Mouse (Mus musculus): ENCODE measurements at regions not wholly inside any gene's neighbourhood (a gene's known extent, or its start where the extent isn't known, plus 50 kb on each side); places are given as distances from the start of the nearest gene placed in this dataset.

DNA sequence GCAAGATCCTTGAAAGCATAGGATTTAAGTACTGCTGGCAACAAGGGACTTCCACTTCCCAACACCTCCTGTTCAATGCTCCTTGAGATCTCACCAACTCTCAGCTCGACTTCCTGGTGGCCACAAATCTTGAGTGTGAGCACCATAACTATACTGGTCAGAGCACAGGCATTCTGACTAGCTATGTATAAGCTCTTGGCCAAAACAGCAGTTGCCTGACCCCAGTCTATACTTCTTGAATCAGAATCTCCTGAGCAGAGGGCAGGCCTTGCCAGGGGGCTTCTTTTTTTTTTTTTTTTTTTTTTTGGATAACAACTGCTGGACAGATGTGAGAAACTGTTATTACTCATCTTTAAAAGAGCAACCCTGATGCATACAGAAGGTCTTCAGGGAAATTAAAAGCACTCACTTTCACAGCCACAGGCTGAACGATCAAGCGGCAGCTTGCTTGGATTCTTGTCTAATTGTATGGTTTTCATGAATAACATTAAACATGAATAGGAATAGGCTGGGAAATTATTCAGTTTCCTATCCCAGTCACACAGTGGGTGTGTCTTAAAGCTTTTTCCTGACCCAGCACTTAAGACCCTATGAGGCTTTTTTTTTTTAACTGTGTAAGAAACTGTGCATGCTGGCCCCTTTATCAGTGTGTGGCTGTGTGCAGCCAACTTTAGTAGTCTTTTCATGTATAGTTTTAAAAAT, 193.7 kb upstream of the Mpped2 start:
- 75% methylated on average over 3 of the region's 3 CpGs for WGBS (ENCODE audit: insufficient replicate concordance)
- Histone ChIP-seq H3K36me3 (ENCODE audit: control insufficient read depth, insufficient read depth, low read length) (no peaks in the 10 kb centered on the region), H3K9me3 (replicated peaks; ENCODE audit: control insufficient read depth, low read length) (no peaks in the 10 kb centered on the region), H3K4me2 (no peak overlapping the region), H3K27ac (ENCODE audit: low read depth, low read length) (no peak overlapping the region), H3K27me3 (ENCODE audit: control insufficient read depth, insufficient read depth, low read length) (no peaks in the 10 kb centered on the region), H3K4me3 (ENCODE audit: low read depth, low read length) (no peak overlapping the region), H3K4me1 (ENCODE audit: control insufficient read depth, insufficient read depth, low read length) (no peaks in the 10 kb centered on the region), H3K9ac (ENCODE audit: low read depth, low read length) (no peak overlapping the region)
- ATAC-seq (replicated peaks; ENCODE audit: insufficient number of reproducible peaks, low FRiP score, low TSS enrichment): no peak

DNA sequence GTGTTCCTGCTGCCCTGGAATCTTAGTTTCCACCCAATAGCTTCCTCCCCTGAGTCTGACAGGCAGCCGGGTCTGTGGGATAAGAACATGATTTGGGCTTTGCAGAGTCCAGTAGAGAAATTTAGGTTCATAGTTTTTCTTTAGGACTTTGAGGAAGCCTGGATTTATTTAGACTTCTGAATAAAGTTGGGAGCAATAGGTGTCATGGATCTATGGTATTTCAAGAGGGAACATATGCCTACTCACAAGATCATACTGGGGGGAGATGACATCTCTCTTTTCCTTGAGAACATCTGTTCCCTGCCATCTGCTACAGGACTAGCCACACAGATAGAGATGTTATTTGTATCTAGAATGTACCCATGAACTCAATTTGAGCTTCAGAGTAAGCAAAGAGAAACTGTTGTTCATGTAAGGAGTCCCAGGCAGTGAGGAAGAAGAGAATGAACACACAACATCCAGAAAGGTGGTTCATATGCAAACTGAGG, 188.1 kb upstream of the Mpped2 start:
- no peak for ATAC-seq (replicated peaks; ENCODE audit: insufficient number of reproducible peaks, low FRiP score, low TSS enrichment)
- no peaks in the 10 kb centered on the region for H3K4me1 ChIP-seq (ENCODE audit: control insufficient read depth, insufficient read depth, low read length)
- H3K27ac ChIP-seq (ENCODE audit: low read depth, low read length): no peak overlapping the region
- no peak overlapping the region for H3K4me3 ChIP-seq (ENCODE audit: low read depth, low read length)
- no peak overlapping the region for H3K4me2 ChIP-seq
- H3K9ac ChIP-seq (ENCODE audit: low read depth, low read length): no peak overlapping the region
- H3K27me3 ChIP-seq (ENCODE audit: control insufficient read depth, insufficient read depth, low read length): no peaks in the 10 kb centered on the region
- H3K36me3 ChIP-seq (ENCODE audit: control insufficient read depth, insufficient read depth, low read length): no peaks in the 10 kb centered on the region
- WGBS (ENCODE audit: insufficient replicate concordance): 80% methylated on average over 1 of the region's 1 CpGs
- no peaks in the 10 kb centered on the region for H3K9me3 ChIP-seq (replicated peaks; ENCODE audit: control insufficient read depth, low read length)

- no peaks in the 10 kb centered on the region for H3K9me3 ChIP-seq (replicated peaks; ENCODE audit: control insufficient read depth, low read length)
- H3K9ac ChIP-seq (ENCODE audit: low read depth, low read length): no peak overlapping the region
- no peaks in the 10 kb centered on the region for H3K27me3 ChIP-seq (ENCODE audit: control insufficient read depth, insufficient read depth, low read length)
- H3K4me1 ChIP-seq (ENCODE audit: control insufficient read depth, insufficient read depth, low read length): peaks cover 4% of the 10 kb centered on the region; the same call in 1 of the 2 replicates
- no peak overlapping the region for H3K27ac ChIP-seq (ENCODE audit: low read depth, low read length)
- WGBS (ENCODE audit: insufficient replicate concordance): 77% methylated on average over 9 of the region's 9 CpGs
- H3K4me2 ChIP-seq: no peak overlapping the region
- ATAC-seq (replicated peaks; ENCODE audit: insufficient number of reproducible peaks, low FRiP score, low TSS enrichment): no peak
- H3K36me3 ChIP-seq (ENCODE audit: control insufficient read depth, insufficient read depth, low read length): no peaks in the 10 kb centered on the region
- no peak overlapping the region for H3K4me3 ChIP-seq (ENCODE audit: low read depth, low read length)
Observed at GRCm38 (mm10) chr2:106511889-106512288, 181.2 kb upstream of the Mpped2 start.

GRCm38 (mm10) chr2:106512338-106513024, 180.6 kb upstream of the Mpped2 start:
- no peaks in the 10 kb centered on the region for H3K27me3 ChIP-seq (ENCODE audit: control insufficient read depth, insufficient read depth, low read length)
- 0 out of 2 replicates have a peak overlapping the region, but pooled peaks have one; percentile 22 for H3K9ac ChIP-seq (ENCODE audit: low read depth, low read length)
- H3K4me3 ChIP-seq (ENCODE audit: low read depth, low read length): no peak overlapping the region
- no peak for ATAC-seq (replicated peaks; ENCODE audit: insufficient number of reproducible peaks, low FRiP score, low TSS enrichment)
- H3K4me2 ChIP-seq: peak overlapping the region; percentile 45
- H3K9me3 ChIP-seq (replicated peaks; ENCODE audit: control insufficient read depth, low read length): no peaks in the 10 kb centered on the region
- peaks cover 4% of the 10 kb centered on the region; the same call in 1 of the 2 replicates for H3K4me1 ChIP-seq (ENCODE audit: control insufficient read depth, insufficient read depth, low read length)
- WGBS (ENCODE audit: insufficient replicate concordance): 38% methylated on average over 14 of the region's 14 CpGs
- H3K36me3 ChIP-seq (ENCODE audit: control insufficient read depth, insufficient read depth, low read length): no peaks in the 10 kb centered on the region
- H3K27ac ChIP-seq (ENCODE audit: low read depth, low read length): no peak overlapping the region

- Histone ChIP-seq H3K4me1 (ENCODE audit: control insufficient read depth, insufficient read depth, low read length) (peaks cover 4% of the 10 kb centered on the region; the same call in 1 of the 2 replicates), H3K9me3 (replicated peaks; ENCODE audit: control insufficient read depth, low read length) (no peaks in the 10 kb centered on the region), H3K27ac (ENCODE audit: low read depth, low read length) (no peak overlapping the region), H3K36me3 (ENCODE audit: control insufficient read depth, insufficient read depth, low read length) (no peaks in the 10 kb centered on the region), H3K4me2 (peak overlapping the region; percentile 45; the same call in 1 of the 2 replicates), H3K4me3 (ENCODE audit: low read depth, low read length) (no peak overlapping the region), H3K27me3 (ENCODE audit: control insufficient read depth, insufficient read depth, low read length) (no peaks in the 10 kb centered on the region), H3K9ac (ENCODE audit: low read depth, low read length) (no peak overlapping the region)
- 44% methylated on average over 5 of the region's 5 CpGs for WGBS (ENCODE audit: insufficient replicate concordance)
- no peak for ATAC-seq (replicated peaks; ENCODE audit: insufficient number of reproducible peaks, low FRiP score, low TSS enrichment)
Observed at GRCm38 (mm10) chr2:106513025-106513386, 180.1 kb upstream of the Mpped2 start.

DNA sequence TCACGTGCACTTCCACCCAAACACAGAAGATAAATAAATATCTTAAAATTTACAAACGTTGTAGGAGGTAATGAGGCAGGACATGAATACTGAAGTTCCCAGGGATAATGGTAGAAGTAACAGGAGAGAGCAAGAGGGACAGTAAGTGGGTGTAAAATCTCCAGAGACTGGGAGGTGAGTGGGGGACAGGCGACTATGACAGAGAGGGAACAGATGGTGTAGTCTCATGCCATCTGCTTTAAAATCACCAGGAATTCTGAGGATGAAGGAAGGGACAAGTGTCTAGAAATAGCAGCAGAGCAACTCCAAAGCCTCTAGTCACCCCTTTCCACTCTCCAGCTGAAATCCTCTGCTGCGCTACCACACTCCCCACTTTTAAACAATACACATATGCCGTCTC, 175.8 kb upstream of the Mpped2 start:
- Histone ChIP-seq H3K4me1 (ENCODE audit: control insufficient read depth, insufficient read depth, low read length) (peaks cover 4% of the 10 kb centered on the region; the same call in 1 of the 2 replicates), H3K9me3 (replicated peaks; ENCODE audit: control insufficient read depth, low read length) (no peaks in the 10 kb centered on the region), H3K9ac (ENCODE audit: low read depth, low read length) (no peak overlapping the region), H3K27me3 (ENCODE audit: control insufficient read depth, insufficient read depth, low read length) (no peaks in the 10 kb centered on the region), H3K36me3 (ENCODE audit: control insufficient read depth, insufficient read depth, low read length) (no peaks in the 10 kb centered on the region), H3K27ac (ENCODE audit: low read depth, low read length) (no peak overlapping the region), H3K4me3 (ENCODE audit: low read depth, low read length) (no peak overlapping the region), H3K4me2 (no peak overlapping the region)
- 64% methylated on average over 5 of the region's 5 CpGs for WGBS (ENCODE audit: insufficient replicate concordance)
- no peak for ATAC-seq (replicated peaks; ENCODE audit: insufficient number of reproducible peaks, low FRiP score, low TSS enrichment)

GRCm38 (mm10) chr2:106522961-106523360, 170.1 kb upstream of the Mpped2 start:
- Histone ChIP-seq H3K4me1 (ENCODE audit: control insufficient read depth, insufficient read depth, low read length) (no peaks in the 10 kb centered on the region), H3K27me3 (ENCODE audit: control insufficient read depth, insufficient read depth, low read length) (no peaks in the 10 kb centered on the region), H3K27ac (ENCODE audit: low read depth, low read length) (no peak overlapping the region), H3K9me3 (replicated peaks; ENCODE audit: control insufficient read depth, low read length) (no peaks in the 10 kb centered on the region), H3K9ac (ENCODE audit: low read depth, low read length) (no peak overlapping the region), H3K4me3 (ENCODE audit: low read depth, low read length) (no peak overlapping the region), H3K36me3 (ENCODE audit: control insufficient read depth, insufficient read depth, low read length) (no peaks in the 10 kb centered on the region), H3K4me2 (no peak overlapping the region)
- no peak for ATAC-seq (replicated peaks; ENCODE audit: insufficient number of reproducible peaks, low FRiP score, low TSS enrichment)
- 84% methylated on average over 3 of the region's 3 CpGs for WGBS (ENCODE audit: insufficient replicate concordance)

DNA sequence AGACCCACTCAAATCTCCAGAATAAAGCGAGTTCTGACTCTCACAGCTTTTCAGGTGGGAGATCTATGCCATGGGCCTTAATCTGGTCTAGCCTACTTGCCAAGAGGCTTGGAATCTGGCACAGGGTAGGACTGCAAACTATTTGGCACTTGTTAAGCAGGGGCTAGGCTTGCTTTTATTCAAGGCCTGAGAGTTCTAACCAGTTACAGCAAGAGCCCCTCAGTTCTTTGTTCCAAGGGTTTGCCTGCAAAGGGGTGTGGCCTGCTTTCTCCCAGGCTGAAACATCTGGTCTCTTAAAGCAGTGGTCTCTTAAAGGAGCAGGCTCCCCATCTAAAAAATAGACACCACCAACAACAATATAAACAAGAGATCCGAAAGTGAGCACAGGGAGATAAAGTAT, 166.1 kb upstream of the Mpped2 start:
- ATAC-seq (replicated peaks; ENCODE audit: insufficient number of reproducible peaks, low FRiP score, low TSS enrichment): no peak

More for the DNA sequence above, 166.1 kb upstream of the Mpped2 start:
- no peak overlapping the region for H3K27ac ChIP-seq (ENCODE audit: low read depth, low read length)
- H3K27me3 ChIP-seq (ENCODE audit: control insufficient read depth, insufficient read depth, low read length): no peaks in the 10 kb centered on the region
- WGBS (ENCODE audit: insufficient replicate concordance): 53% methylated on average over 2 of the region's 2 CpGs
- no peak overlapping the region for H3K4me2 ChIP-seq
- no peak overlapping the region for H3K9ac ChIP-seq (ENCODE audit: low read depth, low read length)
- H3K4me1 ChIP-seq (ENCODE audit: control insufficient read depth, insufficient read depth, low read length): no peaks in the 10 kb centered on the region
- no peaks in the 10 kb centered on the region for H3K9me3 ChIP-seq (replicated peaks; ENCODE audit: control insufficient read depth, low read length)
- H3K36me3 ChIP-seq (ENCODE audit: control insufficient read depth, insufficient read depth, low read length): no peaks in the 10 kb centered on the region
- no peak overlapping the region for H3K4me3 ChIP-seq (ENCODE audit: low read depth, low read length)

All from heart, embryonic 11.5 days (tissue).